Mouse (Mus musculus): ENCODE results near the gene Gm10842. TPM values are rescaled to one million over a fixed set of nuclear protein-coding genes. Genes with fewer than 3 reads are reported as not detected.

Gm10842 gene
- total RNA-seq, 1 experiment from 2014 or later, result not detected

GRCm38 (mm10) chr11:105153068-105153833, 6.6 kb downstream of the Gm10842 start:
- peak; percentile 85 for DNase-seq

- no peak for DNase-seq
Measured at GRCm38 (mm10) chr11:105155915-105156314, 9.2 kb downstream of the Gm10842 start.

GRCm38 (mm10) chr11:105156748-105157267, 10.1 kb downstream of the Gm10842 start:
- DNase-seq, result no peak

GRCm38 (mm10) chr11:105158047-105158446, 11.4 kb downstream of the Gm10842 start:
- DNase-seq, result no peak

GRCm38 (mm10) chr11:105159673-105160360, 13.1 kb downstream of the Gm10842 start:
- DNase-seq, result no peak

- DNase-seq, result no peak
Measured at GRCm38 (mm10) chr11:105161411-105161810, 14.7 kb downstream of the Gm10842 start.

GRCm38 (mm10) chr11:105164516-105165510, 18.1 kb downstream of the Gm10842 start:
- DNase-seq, result no peak

- DNase-seq, result no peak
Measured at GRCm38 (mm10) chr11:105166780-105167179, 20.1 kb downstream of the Gm10842 start.

GRCm38 (mm10) chr11:105178516-105178915, 31.8 kb downstream of the Gm10842 start, which contains the start of gene Tlk2:
TSS of gene Tlk2 (plus strand) at chr11:105178807.
- DNase-seq, result no peak

- no peak for DNase-seq
Measured at GRCm38 (mm10) chr11:105179523-105179922, 32.8 kb downstream of the Gm10842 start.

GRCm38 (mm10) chr11:105180471-105181091, 33.9 kb downstream of the Gm10842 start:
- peak; percentile 60 for DNase-seq

GRCm38 (mm10) chr11:105181126-105181637, 34.5 kb downstream of the Gm10842 start:
- peak; percentile 97 for DNase-seq

GRCm38 (mm10) chr11:105181689-105182460, 35.2 kb downstream of the Gm10842 start:
- DNase-seq, result peak; percentile 70

GRCm38 (mm10) chr11:105182461-105182855, 35.8 kb downstream of the Gm10842 start:
- no peak for DNase-seq

GRCm38 (mm10) chr11:105184678-105185077, 38.0 kb downstream of the Gm10842 start:
- DNase-seq, result no peak

GRCm38 (mm10) chr11:105192186-105192585, 45.5 kb downstream of the Gm10842 start:
- DNase-seq, result no peak

All from adrenal gland, postnatal 14 days (tissue).